Mouse (Mus musculus) kidney, embryonic 16.5 days (tissue): ENCODE results near the gene Hist1h4j. TPM values are rescaled to one million over a fixed set of nuclear protein-coding genes. Genes with fewer than 3 reads are reported as not detected.
"Not testable (repeated sequence)": the region's sequence is repeated elsewhere in the genome, so short reads cannot be mapped to it uniquely, and the experiment has no call there.

Experiments
- ATAC-seq: fragments of 200-750 bp; cut with Nextera tagmentation; 2 replicates; pipeline ENCODE4 v1.8.0; 2017; ENCODE audit warnings: moderate TSS enrichment; ENCODE audit not compliant: low FRiP score, low TSS enrichment
- H3K27ac ChIP-seq: fragments of 300-500 bp; sonication (generic); 2 replicates; pipeline ENCODE4 v1.5.1; 2014; ENCODE audit warnings: low read length
- H3K27me3 ChIP-seq: fragments of 300-500 bp; sonication (generic); 2 replicates; pipeline ENCODE4 v1.6.1; 2014; ENCODE audit warnings: low read length, control low read depth, mixed read lengths; ENCODE audit not compliant: insufficient read depth
- H3K36me3 ChIP-seq: fragments of 300-500 bp; sonication (generic); 2 replicates; pipeline ENCODE4 v1.6.1; 2014; ENCODE audit warnings: low read length, control low read depth, mixed read lengths; ENCODE audit not compliant: insufficient read depth
- H3K4me1 ChIP-seq: fragments of 300-500 bp; sonication (generic); 2 replicates; pipeline ENCODE4 v1.6.1; 2014; ENCODE audit warnings: low read length, control low read depth, mixed read lengths; ENCODE audit not compliant: insufficient read depth
- H3K4me2 ChIP-seq: fragments of 300-500 bp; sonication (generic); replicated peaks from 2 replicates; pipeline ENCODE4 v1.6.1; 2014; ENCODE audit warnings: low read depth, low read length
- H3K4me3 ChIP-seq: fragments of 300-500 bp; sonication (generic); 2 replicates; pipeline ENCODE4 v1.5.1; 2014; ENCODE audit warnings: mild to moderate bottlenecking, low read length
- H3K9ac ChIP-seq: fragments of 300-500 bp; sonication (generic); replicated peaks from 2 replicates; pipeline ENCODE4 v1.6.1; 2014; ENCODE audit warnings: low read length
- H3K9me3 ChIP-seq: fragments of 300-500 bp; sonication (generic); 2 replicates; pipeline ENCODE4 v1.6.1; 2016; ENCODE audit warnings: low read length, control low read depth
- WGBS: fragments of 180-500 bp; shearing (Covaris S2); extraction: QIAGEN DNeasy Blood & Tissue Kit; methylation state at CpG from one replicate; pipeline ENCODE4 v1.1.7; 2014; 5-methylcytosine and 5-hydroxymethylcytosine counted together
- polyA plus RNA-seq: library from polyadenylated mRNA; unstranded; fragments of >200 nt; fragmentation: Nextera tagmentation; extraction: Ambion mirVana; gene quantifications from 2 replicates; pipeline ENCODE4 v1.2.1, GENCODE M21; 2015

Gene Hist1h4j
- 1.4 and 1.6 TPM in 2 replicates for polyA plus RNA-seq

DNA sequence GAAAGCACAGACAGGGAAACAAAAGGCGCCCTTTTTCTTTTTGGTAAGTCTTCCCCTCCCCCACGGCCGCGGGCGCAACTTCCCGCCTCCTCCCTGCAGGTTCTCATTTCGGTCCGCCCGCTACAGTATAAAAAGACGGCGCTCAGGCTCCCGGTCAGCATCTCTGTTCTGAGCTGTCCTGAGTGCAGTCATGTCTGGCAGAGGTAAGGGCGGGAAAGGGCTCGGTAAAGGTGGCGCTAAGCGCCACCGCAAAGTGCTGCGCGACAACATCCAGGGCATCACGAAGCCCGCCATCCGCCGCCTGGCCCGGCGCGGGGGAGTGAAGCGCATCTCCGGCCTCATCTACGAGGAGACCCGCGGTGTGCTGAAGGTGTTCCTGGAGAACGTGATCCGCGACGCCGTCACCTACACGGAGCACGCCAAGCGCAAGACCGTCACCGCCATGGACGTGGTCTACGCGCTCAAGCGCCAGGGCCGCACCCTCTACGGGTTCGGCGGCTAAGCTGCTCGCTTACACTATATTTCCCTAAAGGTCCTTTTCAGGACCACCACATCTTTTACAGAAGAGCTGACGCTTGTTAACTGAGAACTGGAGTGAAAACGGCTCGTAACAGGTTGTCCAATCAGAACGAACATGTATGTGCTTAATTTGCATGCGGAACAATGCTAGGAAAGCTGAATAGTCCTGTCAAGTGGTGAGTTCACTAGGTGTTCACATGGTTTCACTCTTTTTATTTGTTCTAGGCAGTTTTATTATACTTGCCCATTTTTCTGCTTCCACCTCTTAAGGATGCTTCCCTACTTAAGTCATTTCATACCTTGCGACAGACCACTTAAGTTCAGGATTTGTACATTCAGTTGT lies at the start of gene Hist1h4j:
Hist1h4j (plus strand) TSS at position 159 of the 862 bp plus-strand sequence.
- H3K9ac ChIP-seq = peak within 1 kb of the TSS; percentile 82
- peak within 1 kb of the TSS; percentile 98 for H3K27ac ChIP-seq
- H3K4me3 ChIP-seq = peak within 1 kb of the TSS; percentile 61
- H3K4me1 ChIP-seq = peaks cover 12% of the 10 kb centered on the region; the same call in 1 of the 2 replicates
- under 1% methylated on average over 43 of the region's 56 CpGs for WGBS
- peak within 1 kb of the TSS; percentile 67 for H3K4me2 ChIP-seq
- peak; percentile 94 for ATAC-seq
- H3K36me3 ChIP-seq, H3K9me3 ChIP-seq, H3K27me3 ChIP-seq: not testable (repeated sequence)

DNA sequence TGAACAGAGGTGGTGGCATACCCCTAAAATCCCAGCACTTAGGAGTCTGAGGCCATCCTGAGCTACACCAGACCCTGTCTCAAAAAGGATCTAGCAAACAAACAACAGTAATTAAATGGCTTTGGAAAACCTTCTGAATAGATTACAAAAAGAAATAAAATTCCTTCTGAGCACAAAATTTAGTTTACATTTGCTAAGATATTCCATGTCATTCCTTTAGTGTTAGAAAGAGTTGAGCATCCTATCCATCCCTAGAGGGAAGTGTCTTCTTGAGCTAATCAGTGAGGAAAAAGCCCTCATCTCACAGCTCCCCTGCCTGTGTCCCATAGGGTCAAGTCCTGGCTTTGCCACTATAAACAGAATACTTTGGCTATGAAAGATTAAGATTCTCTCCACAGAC lies 37.1 kb upstream of the Hist1h4j start, which contains the start of gene Olfr1359:
Olfr1359 (plus strand) TSS at position 301 of the 400 bp plus-strand sequence.
- Histone ChIP-seq H3K27ac (no peak within 1 kb of the TSS), H3K4me3 (no peak within 1 kb of the TSS), H3K4me2 (no peak within 1 kb of the TSS), H3K27me3 (no peaks in the 10 kb centered on the region), H3K4me1 (no peaks in the 10 kb centered on the region), H3K36me3 (no peaks in the 10 kb centered on the region), H3K9me3 (no peaks in the 10 kb centered on the region), H3K9ac (no peak within 1 kb of the TSS)
- no peak for ATAC-seq

DNA sequence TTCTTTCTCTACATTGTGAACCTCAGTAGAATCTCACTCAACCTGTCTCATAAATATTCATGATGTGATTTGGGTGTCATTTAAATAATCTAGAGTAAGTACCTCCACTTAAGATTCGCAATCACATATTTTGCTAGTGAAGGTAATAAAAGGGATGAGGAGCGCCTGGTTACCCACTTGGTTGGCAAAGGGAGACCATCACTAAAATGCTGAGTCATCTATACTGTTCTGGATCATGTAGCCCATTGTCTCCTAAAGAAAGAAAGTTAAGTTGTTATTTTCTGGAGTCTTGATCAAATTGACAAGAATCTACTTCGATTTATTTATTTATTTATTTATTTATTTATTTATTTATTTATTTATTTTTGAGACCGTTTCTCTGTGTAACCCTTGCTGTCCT lies 28.2 kb upstream of the Hist1h4j start:
- Histone ChIP-seq H3K4me3 (no peak overlapping the region), H3K4me1 (no peaks in the 10 kb centered on the region), H3K36me3 (no peaks in the 10 kb centered on the region), H3K27me3 (no peaks in the 10 kb centered on the region), H3K9ac (no peak overlapping the region), H3K4me2 (no peak overlapping the region), H3K27ac (no peak overlapping the region), H3K9me3 (no peaks in the 10 kb centered on the region)
- 71% methylated on average over 4 of the region's 4 CpGs for WGBS
- ATAC-seq = no peak

DNA sequence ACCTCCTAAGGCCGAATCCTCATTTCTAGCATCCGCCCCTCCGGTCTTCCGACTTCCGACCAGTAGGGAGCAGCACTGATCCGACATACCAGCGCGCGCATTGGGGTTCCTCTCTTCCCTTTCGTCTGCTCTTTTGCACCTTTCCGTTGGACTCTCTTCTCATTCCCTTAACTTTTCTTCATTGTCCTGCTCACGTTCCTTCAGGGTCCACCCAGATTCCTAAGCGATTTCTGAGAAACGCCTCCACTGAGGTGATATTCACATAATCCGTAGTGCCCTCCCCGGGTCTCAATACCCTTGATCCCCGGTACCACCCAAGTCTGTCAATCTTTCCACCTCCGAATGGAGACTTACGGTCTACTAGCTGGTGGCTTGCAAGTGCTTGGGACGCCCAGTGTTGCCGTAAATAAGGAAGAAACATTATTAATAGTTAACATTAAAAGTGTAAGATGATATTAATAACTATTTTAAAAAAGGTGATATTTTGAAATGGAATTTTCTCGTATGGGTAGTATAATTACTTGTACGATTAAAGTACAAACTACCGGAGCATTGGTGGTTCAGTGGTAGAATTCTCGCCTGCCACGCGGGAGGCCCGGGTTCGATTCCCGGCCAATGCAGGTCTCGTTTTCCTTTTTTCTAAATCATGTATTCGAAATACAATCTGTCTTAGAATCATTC lies 24.7 kb upstream of the Hist1h4j start:
- ATAC-seq = peak; percentile 77
- Histone ChIP-seq H3K27me3 (no peaks in the 10 kb centered on the region), H3K9me3 (no peaks in the 10 kb centered on the region), H3K27ac (peak overlapping the region; percentile 88), H3K4me1 (peaks cover 6% of the 10 kb centered on the region), H3K36me3 (no peaks in the 10 kb centered on the region), H3K4me2 (peak overlapping the region; percentile 70), H3K9ac (peak overlapping the region; percentile 68), H3K4me3 (peak overlapping the region; percentile 86)
- WGBS = under 1% methylated on average over 32 of the region's 32 CpGs

DNA sequence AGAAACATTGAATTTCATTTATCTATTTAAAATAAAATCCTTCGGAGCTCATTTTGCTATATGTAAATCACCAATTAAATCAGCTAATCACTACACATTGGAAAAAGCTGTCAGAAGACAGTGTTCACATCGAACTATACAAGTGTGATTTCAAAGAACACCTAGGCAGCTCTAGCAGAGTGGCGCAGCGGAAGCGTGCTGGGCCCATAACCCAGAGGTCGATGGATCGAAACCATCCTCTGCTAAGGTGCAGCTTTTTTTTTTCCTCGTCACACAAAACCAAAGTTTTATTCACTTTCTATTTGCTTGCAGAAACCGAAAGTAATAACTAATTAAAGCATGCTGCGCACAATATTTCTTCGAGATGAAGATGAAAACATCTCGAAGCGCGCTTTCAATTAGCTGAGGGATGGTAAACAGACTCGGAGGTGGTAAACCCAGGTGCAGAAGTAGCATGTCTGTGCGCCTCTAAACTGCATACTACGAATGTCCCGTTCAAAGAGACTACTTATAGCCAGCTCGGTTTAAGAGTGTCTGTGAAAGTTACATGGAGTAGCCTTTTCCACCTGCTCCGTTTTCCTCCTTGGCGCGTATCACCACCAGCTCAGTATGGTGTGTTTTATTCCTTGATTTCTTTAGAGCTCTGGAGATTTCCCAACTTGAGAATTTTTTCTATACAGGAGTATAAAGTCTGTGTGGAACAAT lies 23.9 kb upstream of the Hist1h4j start:
- 0 out of 2 replicates have a peak overlapping the region, but pooled peaks have one; percentile 53 for H3K27ac ChIP-seq
- 2% methylated on average over 22 of the region's 22 CpGs for WGBS
- H3K4me2 ChIP-seq = peak overlapping the region; percentile 70

DNA sequence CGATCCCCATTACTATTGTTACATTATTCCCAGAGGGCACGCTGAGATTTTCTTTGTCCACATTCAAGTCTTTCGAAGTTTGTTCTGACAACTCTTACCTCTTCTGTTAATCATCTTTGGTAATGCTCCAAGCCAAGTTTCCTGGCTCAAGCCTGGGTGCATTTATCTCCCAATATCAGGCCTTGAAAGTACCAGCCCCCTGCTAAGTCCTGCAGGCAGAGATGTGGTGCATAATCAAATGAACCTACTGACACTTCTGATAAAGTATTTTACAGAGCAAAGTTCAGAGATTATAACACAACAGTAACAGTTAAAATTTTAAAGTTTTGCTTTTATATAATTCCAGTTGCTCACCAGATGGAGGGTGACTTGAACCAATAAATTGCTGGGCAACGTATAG lies 23.2 kb upstream of the Hist1h4j start:
- Histone ChIP-seq H3K4me1 (peaks cover 10% of the 10 kb centered on the region), H3K4me3 (peak overlapping the region; percentile 63), H3K4me2 (peak overlapping the region; percentile 70), H3K9me3 (no peaks in the 10 kb centered on the region), H3K36me3 (no peaks in the 10 kb centered on the region), H3K27ac (no peak overlapping the region), H3K27me3 (no peaks in the 10 kb centered on the region), H3K9ac (peak overlapping the region; percentile 66)
- ATAC-seq = no peak
- 31% methylated on average over 4 of the region's 4 CpGs for WGBS

More for the DNA sequence above, 23.9 kb upstream of the Hist1h4j start:
- H3K27me3 ChIP-seq = no peaks in the 10 kb centered on the region
- peak; percentile 82 for ATAC-seq
- H3K36me3 ChIP-seq = no peaks in the 10 kb centered on the region
- H3K9me3 ChIP-seq = no peaks in the 10 kb centered on the region
- peak overlapping the region; percentile 63 for H3K4me3 ChIP-seq
- peaks cover 10% of the 10 kb centered on the region for H3K4me1 ChIP-seq
- H3K9ac ChIP-seq = peak overlapping the region; percentile 66

DNA sequence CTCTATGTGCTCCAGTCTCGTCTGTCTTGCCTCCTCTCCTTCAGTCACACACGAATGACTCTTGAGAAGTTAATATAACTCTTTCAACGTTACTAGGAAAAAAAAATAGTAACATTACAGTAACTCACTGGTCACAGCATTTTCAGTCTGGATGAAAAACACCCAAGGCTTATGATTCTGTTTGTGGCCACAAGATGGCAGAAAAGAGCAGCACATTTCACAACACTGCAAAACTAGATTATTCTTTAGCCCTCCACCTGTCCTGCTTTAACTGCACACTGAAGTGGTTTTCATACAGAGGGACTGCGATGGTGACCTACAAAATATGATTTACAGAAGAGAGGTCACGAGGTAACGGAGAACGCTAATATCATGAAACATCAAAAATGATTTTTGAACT lies 20.1 kb upstream of the Hist1h4j start:
- H3K4me2 ChIP-seq = peak overlapping the region; percentile 88
- WGBS = 1% methylated on average over 7 of the region's 7 CpGs
- peak overlapping the region; percentile 96 for H3K27ac ChIP-seq
- H3K27me3 ChIP-seq = no peaks in the 10 kb centered on the region
- peak overlapping the region; percentile 78 for H3K9ac ChIP-seq
- ATAC-seq = no peak
- H3K4me3 ChIP-seq = peak overlapping the region; percentile 56
- no peaks in the 10 kb centered on the region for H3K9me3 ChIP-seq
- no peaks in the 10 kb centered on the region for H3K36me3 ChIP-seq
- H3K4me1 ChIP-seq = peaks cover 25% of the 10 kb centered on the region

DNA sequence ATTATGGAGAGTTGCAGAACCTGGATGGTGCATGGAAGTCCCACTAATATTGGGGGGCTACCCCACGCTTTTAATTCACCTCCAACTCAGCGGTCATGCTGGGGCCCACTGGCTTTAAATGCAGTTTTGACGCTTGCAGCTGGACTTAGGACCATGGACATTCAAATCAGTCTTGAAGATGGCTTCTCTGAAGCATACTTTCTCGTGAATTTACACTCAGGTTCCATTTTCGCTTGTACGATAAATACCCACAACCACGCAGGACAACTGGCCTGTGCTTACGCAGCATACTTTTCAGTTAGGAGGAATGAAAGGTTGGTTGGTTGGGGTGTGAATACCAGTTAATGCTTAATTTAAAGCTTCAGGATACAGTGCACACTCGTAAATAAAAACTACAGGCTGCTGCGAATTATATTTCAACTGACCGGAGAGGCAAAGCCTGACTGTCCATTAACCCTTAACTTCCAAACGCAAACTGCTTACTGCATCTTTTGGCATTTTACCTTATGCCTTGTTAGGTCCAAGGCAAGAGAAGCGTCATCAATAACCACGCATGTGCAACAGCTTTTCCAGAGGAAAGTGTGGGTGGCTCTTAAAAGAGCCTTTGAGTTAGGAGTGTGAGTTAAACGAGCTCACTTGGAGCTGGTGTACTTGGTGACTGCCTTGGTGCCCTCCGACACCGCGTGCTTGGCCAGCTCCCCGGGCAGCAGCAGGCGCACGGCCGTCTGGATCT lies 19.6 kb upstream of the Hist1h4j start:
- H3K4me1 ChIP-seq = peaks cover 29% of the 10 kb centered on the region
- no peaks in the 10 kb centered on the region for H3K36me3 ChIP-seq
- H3K27me3 ChIP-seq = no peaks in the 10 kb centered on the region
- H3K4me2 ChIP-seq = peak overlapping the region; percentile 88
- H3K4me3 ChIP-seq = peak overlapping the region; percentile 56
- no peak for ATAC-seq
- H3K27ac ChIP-seq = peak overlapping the region; percentile 96
- H3K9me3 ChIP-seq = no peaks in the 10 kb centered on the region
- H3K9ac ChIP-seq = peak overlapping the region; percentile 78
- under 1% methylated on average over 19 of the region's 22 CpGs for WGBS

DNA sequence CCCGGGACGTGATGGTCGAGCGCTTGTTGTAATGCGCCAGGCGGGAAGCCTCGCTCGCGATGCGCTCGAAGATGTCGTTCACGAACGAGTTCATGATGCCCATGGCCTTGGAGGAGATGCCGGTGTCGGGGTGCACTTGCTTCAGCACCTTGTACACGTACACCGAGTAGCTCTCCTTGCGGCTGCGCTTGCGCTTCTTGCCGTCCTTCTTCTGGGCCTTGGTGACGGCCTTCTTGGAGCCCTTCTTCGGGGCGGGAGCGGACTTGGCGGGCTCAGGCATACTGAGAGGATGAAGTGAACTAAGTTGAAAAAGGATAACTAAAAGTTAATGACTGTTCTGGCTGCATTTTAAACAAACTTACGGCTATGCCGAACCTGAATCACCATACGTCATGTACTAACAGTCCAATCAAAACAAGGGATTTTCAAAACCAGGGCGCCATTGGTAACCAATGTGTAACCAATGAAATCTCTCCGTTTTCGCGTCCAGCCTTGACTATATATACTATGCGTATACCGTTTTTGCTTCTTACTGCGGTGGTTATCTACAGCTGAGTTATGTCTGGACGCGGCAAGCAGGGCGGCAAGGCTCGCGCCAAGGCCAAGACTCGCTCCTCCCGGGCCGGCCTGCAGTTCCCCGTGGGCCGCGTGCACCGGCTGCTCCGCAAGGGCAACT lies 18.9 kb upstream of the Hist1h4j start, which contains the start of the genes Hist1h2bl and Hist1h2ai:
Hist1h2bl (minus strand) TSS at position 280 of the 676 bp plus-strand sequence.
Hist1h2ai (plus strand) TSS at position 559 of the 676 bp plus-strand sequence.
- H3K4me2 ChIP-seq = peak within 1 kb of the TSS; percentile 88
- peaks cover 34% of the 10 kb centered on the region for H3K4me1 ChIP-seq
- peak within 1 kb of the TSS; percentile 56 for H3K4me3 ChIP-seq
- H3K9me3 ChIP-seq, H3K36me3 ChIP-seq, H3K27me3 ChIP-seq: not testable (repeated sequence)
- under 1% methylated on average over 25 of the region's 50 CpGs for WGBS
- peak within 1 kb of the TSS; percentile 99 for H3K27ac ChIP-seq
- H3K9ac ChIP-seq = peak within 1 kb of the TSS; percentile 85
- peak; percentile 93 for ATAC-seq
